Mouse (Mus musculus): Measurements from ENCODE around the gene Meis2. TPM values are rescaled to one million over a fixed set of nuclear protein-coding genes. Genes with fewer than 3 reads are reported as not detected.

Gene Meis2
- total and polyA plus RNA-seq, 2 experiments from 2014 or later = 106 to 204 TPM

DNA sequence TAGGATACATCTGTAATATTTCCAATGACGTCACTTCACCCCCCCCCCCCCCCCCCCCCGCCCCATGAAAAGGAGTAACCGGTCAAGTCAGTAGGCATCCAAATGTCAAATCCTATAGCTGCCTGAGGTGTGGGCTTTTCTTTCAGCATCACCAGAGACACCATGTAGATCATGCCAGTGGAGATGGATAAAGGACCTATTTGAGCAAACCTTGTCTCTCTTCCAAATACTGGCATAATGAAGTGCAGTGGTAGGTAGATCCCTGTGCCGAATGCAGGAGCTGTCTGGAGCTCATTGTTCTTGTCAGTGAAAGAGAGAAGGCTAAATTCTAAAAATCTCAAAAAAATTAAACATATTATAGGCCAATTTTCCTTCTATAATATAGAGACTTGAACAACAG, 151.1 kb downstream of the Meis2 start:
- no peak overlapping the region for H3K4me3 ChIP-seq (ENCODE audit: low read depth, low read length)
- 6% methylated on average over 4 of the region's 4 CpGs for WGBS
- no peaks in the 10 kb centered on the region for H3K9me3 ChIP-seq (ENCODE audit: low read length)
- no peak overlapping the region for H3K27ac ChIP-seq (ENCODE audit: low read depth, low read length)
- H3K4me1 ChIP-seq (ENCODE audit: insufficient read depth) = no peaks in the 10 kb centered on the region
- H3K36me3 ChIP-seq (ENCODE audit: insufficient read depth) = no peaks in the 10 kb centered on the region
- no peaks in the 10 kb centered on the region for H3K27me3 ChIP-seq (ENCODE audit: insufficient read depth, low read length)
- DNase-seq = no peak
- H3K4me2 ChIP-seq (ENCODE audit: low read depth) = no peak overlapping the region
- no peak for TF ChIP-seq CTCF (IDR thresholded peaks at IDR 0.05; ENCODE audit: low read depth)
- no peak overlapping the region for H3K9ac ChIP-seq
- no peak for ATAC-seq

DNA sequence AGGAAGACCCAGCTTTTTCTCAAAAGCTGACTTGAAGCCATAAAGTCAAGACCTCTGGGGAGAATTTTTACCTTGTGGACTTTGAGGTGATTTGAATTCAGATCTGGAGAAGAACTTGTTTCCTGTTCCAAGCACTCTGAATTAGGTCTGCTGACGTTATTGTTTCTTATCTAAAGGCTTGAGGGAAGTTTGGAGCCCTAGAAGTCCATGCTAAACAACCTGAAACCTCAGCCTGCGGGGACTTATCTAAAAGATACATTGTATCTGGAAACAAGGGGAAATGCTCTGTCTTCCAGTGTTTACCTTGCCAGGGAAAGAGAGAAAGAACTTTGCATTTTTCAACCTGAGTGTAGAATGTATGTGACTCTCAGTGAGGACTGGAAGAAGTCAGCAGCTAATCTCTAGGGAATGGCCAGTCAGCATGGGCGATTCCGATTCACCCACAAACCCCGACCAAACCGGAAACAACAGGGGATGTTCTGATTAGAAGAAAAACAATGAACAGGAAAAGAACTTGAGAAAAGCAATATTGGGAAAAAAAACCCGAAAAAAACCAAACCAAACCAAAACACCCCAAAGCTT, 152.6 kb downstream of the Meis2 start:
- DNase-seq = no peak
- no peak for TF ChIP-seq CTCF (IDR thresholded peaks at IDR 0.05; ENCODE audit: low read depth)
- Histone ChIP-seq H3K27ac (ENCODE audit: low read depth, low read length) (no peak overlapping the region), H3K9ac (no peak overlapping the region), H3K4me2 (ENCODE audit: low read depth) (no peak overlapping the region), H3K4me1 (ENCODE audit: insufficient read depth) (no peaks in the 10 kb centered on the region), H3K27me3 (ENCODE audit: insufficient read depth, low read length) (no peaks in the 10 kb centered on the region), H3K9me3 (ENCODE audit: low read length) (no peaks in the 10 kb centered on the region), H3K36me3 (ENCODE audit: insufficient read depth) (no peaks in the 10 kb centered on the region), H3K4me3 (ENCODE audit: low read depth, low read length) (no peak overlapping the region)
- no peak for ATAC-seq
- 69% methylated on average over 7 of the region's 7 CpGs for WGBS

DNA sequence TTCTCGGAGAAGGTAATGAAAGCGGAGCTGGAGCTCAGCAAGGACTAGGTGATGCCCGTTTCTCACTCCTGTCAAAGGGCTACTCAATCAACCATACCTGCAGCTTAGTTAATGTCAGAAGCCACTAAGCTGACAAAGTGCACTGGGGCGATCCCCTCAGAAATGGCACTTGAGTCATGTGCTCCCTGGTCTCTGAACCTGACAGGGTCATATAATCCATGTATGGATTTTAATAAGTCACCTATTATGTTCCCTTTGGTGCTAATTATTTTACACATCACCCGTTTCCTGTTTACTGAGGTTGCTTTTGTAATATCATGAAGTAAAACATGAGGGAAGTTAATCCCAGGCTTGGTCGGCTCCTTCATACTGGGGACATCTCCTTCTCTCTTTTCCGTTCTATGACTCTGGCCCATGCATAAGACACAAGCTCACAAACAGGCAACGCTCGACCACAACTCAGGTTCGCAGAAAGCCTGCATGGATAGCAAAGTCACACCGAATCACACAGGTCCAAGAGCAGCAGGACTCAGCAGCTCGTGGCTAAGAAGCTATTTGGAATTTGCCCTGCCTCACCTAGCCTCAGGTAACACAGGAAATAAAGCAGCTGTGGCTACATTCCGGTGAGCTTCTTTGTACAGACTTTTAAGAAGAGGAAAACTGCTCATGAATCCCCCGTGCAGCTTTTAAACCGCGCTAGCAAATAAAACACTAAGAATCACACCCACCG, 153.6 kb downstream of the Meis2 start:
- no peak overlapping the region for H3K9ac ChIP-seq
- WGBS = 89% methylated on average over 17 of the region's 17 CpGs
- H3K9me3 ChIP-seq (ENCODE audit: low read length) = no peaks in the 10 kb centered on the region
- H3K4me3 ChIP-seq (ENCODE audit: low read depth, low read length) = no peak overlapping the region
- H3K4me1 ChIP-seq (ENCODE audit: insufficient read depth) = no peaks in the 10 kb centered on the region
- H3K27me3 ChIP-seq (ENCODE audit: insufficient read depth, low read length) = no peaks in the 10 kb centered on the region
- ATAC-seq = no peak
- H3K27ac ChIP-seq (ENCODE audit: low read depth, low read length) = no peak overlapping the region
- no peak for DNase-seq
- no peak for TF ChIP-seq CTCF (IDR thresholded peaks at IDR 0.05; ENCODE audit: low read depth)
- H3K36me3 ChIP-seq (ENCODE audit: insufficient read depth) = no peaks in the 10 kb centered on the region
- no peak overlapping the region for H3K4me2 ChIP-seq (ENCODE audit: low read depth)

DNA sequence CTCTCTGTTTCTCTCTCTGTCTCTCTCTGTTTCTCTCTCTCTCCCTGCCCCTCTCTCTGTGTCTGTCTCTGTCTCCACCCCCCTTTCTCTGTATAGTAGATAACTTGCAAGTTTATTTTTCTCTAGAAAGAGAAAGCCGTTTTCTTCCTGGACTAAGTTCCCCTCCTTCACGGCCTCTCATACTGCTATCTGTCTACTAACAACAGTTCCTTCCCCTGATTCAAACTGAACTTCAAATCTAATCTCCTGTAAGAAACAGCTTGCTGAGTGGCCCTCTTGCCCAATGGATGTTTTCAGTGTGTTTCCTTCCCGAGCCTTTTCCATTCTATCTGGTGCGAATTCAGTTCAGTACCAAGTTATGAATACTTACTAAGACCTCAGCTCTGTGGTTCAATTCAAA, 155.4 kb downstream of the Meis2 start:
- Histone ChIP-seq H3K4me2 (ENCODE audit: low read depth) (no peak overlapping the region), H3K9me3 (ENCODE audit: low read length) (no peaks in the 10 kb centered on the region), H3K9ac (no peak overlapping the region), H3K4me3 (ENCODE audit: low read depth, low read length) (no peak overlapping the region), H3K27me3 (ENCODE audit: insufficient read depth, low read length) (no peaks in the 10 kb centered on the region), H3K27ac (ENCODE audit: low read depth, low read length) (no peak overlapping the region), H3K4me1 (ENCODE audit: insufficient read depth) (no peaks in the 10 kb centered on the region), H3K36me3 (ENCODE audit: insufficient read depth) (no peaks in the 10 kb centered on the region)
- no peak for DNase-seq
- ATAC-seq = no peak
- TF ChIP-seq CTCF (IDR thresholded peaks at IDR 0.05; ENCODE audit: low read depth) = no peak
- 79% methylated on average over 4 of the region's 4 CpGs for WGBS

DNA sequence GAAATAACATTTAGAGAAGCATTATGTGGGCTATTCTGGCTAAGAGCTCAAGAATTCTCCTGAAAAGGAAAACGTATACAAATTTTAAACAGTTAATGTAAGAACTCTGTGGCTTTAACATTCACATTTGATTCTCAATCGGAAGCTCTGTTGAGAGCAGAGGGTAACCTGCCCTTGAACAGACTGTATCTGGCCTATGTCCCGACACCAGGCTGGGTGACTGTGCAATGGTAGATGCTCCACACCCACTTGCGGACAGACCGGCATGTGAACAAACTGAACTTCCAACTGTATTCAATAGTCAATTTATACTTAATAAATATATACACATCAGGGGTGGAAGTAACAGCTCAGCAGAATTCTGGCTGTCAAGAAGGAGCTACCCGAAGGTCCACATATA, 164.6 kb downstream of the Meis2 start:
- no peak overlapping the region for H3K27ac ChIP-seq (ENCODE audit: low read depth, low read length)
- ATAC-seq (no peak), DNase-seq (no peak)
- H3K9ac ChIP-seq = no peak overlapping the region
- no peak for TF ChIP-seq CTCF (IDR thresholded peaks at IDR 0.05; ENCODE audit: low read depth)
- H3K4me3 ChIP-seq (ENCODE audit: low read depth, low read length) = no peak overlapping the region
- no peaks in the 10 kb centered on the region for H3K9me3 ChIP-seq (ENCODE audit: low read length)
- H3K4me2 ChIP-seq (ENCODE audit: low read depth) = no peak overlapping the region
- WGBS = 92% methylated on average over 6 of the region's 6 CpGs
- no peaks in the 10 kb centered on the region for H3K27me3 ChIP-seq (ENCODE audit: insufficient read depth, low read length)
- no peaks in the 10 kb centered on the region for H3K36me3 ChIP-seq (ENCODE audit: insufficient read depth)
- H3K4me1 ChIP-seq (ENCODE audit: insufficient read depth) = peaks cover 12% of the 10 kb centered on the region; the same call in 1 of the 2 replicates

DNA sequence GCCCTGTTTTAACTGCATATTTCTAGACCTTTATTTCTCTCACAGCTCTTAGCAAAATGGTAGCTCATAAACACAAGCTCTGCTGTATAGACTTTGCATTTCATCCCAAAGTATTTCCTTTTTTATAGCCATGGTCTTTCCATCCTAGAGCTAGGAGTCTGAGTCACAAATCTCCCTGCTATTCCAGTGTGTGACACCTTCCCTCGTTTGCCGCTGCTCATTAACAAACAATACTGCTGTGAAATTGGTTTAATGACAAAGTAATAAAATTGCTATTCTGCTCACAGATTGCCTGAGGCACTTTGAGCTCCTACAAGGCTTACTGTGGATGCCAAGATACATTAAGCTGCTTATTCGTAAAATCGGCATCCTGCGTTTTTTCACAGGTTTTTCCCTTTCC, 168.1 kb downstream of the Meis2 start:
- DNase-seq (peak; percentile 60), ATAC-seq (peak; percentile 25; the same call in 1 of the 2 replicates)
- Histone ChIP-seq H3K9me3 (ENCODE audit: low read length) (no peaks in the 10 kb centered on the region), H3K27me3 (ENCODE audit: insufficient read depth, low read length) (no peaks in the 10 kb centered on the region), H3K4me2 (ENCODE audit: low read depth) (no peak overlapping the region), H3K36me3 (ENCODE audit: insufficient read depth) (no peaks in the 10 kb centered on the region), H3K9ac (peak overlapping the region; percentile 35; the same call in 1 of the 2 replicates), H3K4me3 (ENCODE audit: low read depth, low read length) (no peak overlapping the region), H3K27ac (ENCODE audit: low read depth, low read length) (peak overlapping the region; percentile 64), H3K4me1 (ENCODE audit: insufficient read depth) (peaks cover 12% of the 10 kb centered on the region; the same call in 1 of the 2 replicates)
- WGBS = 18% methylated on average over 5 of the region's 5 CpGs
- no peak for TF ChIP-seq CTCF (IDR thresholded peaks at IDR 0.05; ENCODE audit: low read depth)

DNA sequence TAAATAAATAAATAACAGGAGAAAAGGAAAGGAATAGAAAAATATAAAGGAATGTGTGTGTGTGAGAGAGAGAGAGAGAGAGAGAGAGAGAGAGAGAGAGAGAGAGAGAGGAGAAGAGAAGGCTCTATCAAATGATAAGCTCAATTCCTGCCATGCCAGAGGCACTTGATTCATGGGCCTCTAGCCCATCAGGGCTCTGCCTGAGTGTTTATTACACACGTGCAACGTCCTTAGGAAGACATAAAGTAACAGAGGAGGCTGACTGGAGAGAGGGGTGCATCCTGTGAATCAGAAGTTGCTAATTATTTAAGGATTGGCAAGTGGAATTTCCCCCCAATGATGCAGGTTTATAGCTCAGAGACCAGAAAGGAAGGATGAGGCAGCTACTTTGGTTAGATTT, 168.6 kb downstream of the Meis2 start:
- Histone ChIP-seq H3K36me3 (ENCODE audit: insufficient read depth) (no peaks in the 10 kb centered on the region), H3K27ac (ENCODE audit: low read depth, low read length) (0 out of 2 replicates have a peak overlapping the region, but pooled peaks have one; percentile 17), H3K4me1 (ENCODE audit: insufficient read depth) (peaks cover 12% of the 10 kb centered on the region; the same call in 1 of the 2 replicates), H3K4me2 (ENCODE audit: low read depth) (no peak overlapping the region), H3K4me3 (ENCODE audit: low read depth, low read length) (no peak overlapping the region), H3K9me3 (ENCODE audit: low read length) (no peaks in the 10 kb centered on the region), H3K9ac (0 out of 2 replicates have a peak overlapping the region, but pooled peaks have one; percentile 35), H3K27me3 (ENCODE audit: insufficient read depth, low read length) (no peaks in the 10 kb centered on the region)
- whole genome bisulfite sequencing = 27% methylated on average over 2 of the region's 2 CpGs
- no peak for DNase-seq
- no peak for TF ChIP-seq CTCF (IDR thresholded peaks at IDR 0.05; ENCODE audit: low read depth)
- ATAC-seq = no peak

All from forebrain, postnatal 0 days (tissue).